Mouse (Mus musculus) testis, adult 2 months (tissue): ENCODE results near the gene Cacna2d4.

ENCODE experiments used
- CTCF ChIP-seq: fragments of 200-500 bp; IDR thresholded peaks from 2 replicates; pipeline ENCODE4 v1.5.1; 2012; ENCODE audit warnings: low read depth, mild to moderate bottlenecking, inconsistent platforms, low read length, moderate library complexity; ENCODE audit not compliant: control insufficient read depth, insufficient read depth, insufficient replicate concordance
- POLR2A ChIP-seq: fragments of 200-500 bp; IDR thresholded peaks from 2 replicates; pipeline ENCODE4 v1.6.1; 2012; ENCODE audit warnings: low read depth, mild to moderate bottlenecking, inconsistent platforms, low read length, moderate library complexity; ENCODE audit not compliant: control insufficient read depth

DNA sequence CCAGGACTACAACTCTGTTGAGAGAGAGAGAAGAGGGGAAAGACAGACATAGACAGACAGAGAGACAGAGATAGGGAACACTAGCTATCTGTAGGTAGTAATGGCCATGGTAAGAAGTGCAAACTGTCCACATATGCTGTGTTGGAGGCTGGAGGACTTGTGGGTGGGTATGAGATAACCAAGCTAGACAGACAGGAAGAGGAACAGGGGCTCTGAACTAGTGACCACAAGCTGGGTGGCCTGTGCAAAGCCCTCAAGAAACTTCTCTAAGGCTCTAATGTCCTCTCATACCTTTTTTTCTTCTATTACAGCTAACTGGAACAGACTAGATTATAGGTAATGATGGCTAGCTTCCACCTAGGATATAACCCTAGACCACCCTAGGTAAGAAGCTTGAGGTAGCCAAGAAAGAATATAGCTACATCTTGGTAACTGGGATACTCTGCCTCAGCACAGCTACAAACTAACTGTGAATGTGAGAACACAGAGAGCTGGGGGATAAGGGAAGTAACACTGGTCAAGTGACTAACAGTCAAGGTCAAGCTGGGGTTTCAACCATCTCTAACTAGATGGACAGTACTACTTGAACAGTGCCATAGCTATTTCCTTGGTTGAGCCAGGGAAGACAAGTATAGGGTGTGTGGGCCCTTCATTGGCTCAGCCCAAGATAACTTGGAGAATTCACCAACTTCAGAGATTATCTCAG is 136.8 kb downstream of the Cacna2d4 start:
- TF ChIP-seq CTCF (no peak), POLR2A (no peak)
